Mouse (Mus musculus): ENCODE data around the gene Snx30. TPM values are rescaled to one million over a fixed set of nuclear protein-coding genes. Genes with fewer than 3 reads are reported as not detected.

Snx30 gene
- total and polyA plus RNA-seq, 2 experiments = 1.6 to 4.1 TPM

- H3K4me3 ChIP-seq (ENCODE audit: insufficient read depth, low read depth, low read length) = no peak overlapping the region
- TF ChIP-seq POLR2A (IDR thresholded peaks at IDR 0.05; ENCODE audit: extremely low read depth, insufficient read depth, low read length) = no peak
- no peak for TF ChIP-seq CTCF (IDR thresholded peaks at IDR 0.05; ENCODE audit: low read depth, low read length)
- peaks cover 3% of the 10 kb centered on the region; the same call in 1 of the 2 replicates for H3K36me3 ChIP-seq (ENCODE audit: control insufficient read depth, insufficient read depth, low read length)
- no peak overlapping the region for H3K9ac ChIP-seq (ENCODE audit: low read depth, low read length)
- 89% methylated on average over 10 of the region's 10 CpGs for WGBS
- H3K79me2 ChIP-seq (ENCODE audit: control insufficient read depth, insufficient read depth, low read length) = no peaks in the 10 kb centered on the region
- 0 out of 2 replicates have a peak, but pooled peaks cover 2% of the 10 kb centered on the region for H3K4me1 ChIP-seq (ENCODE audit: control insufficient read depth, insufficient read depth, low read length)
- H3K27ac ChIP-seq (replicated peaks; ENCODE audit: insufficient read depth, low read depth, low read length) = no peak overlapping the region
- no peak for DNase-seq (ENCODE audit: extremely low read depth, low read depth, low spot score)
- H3K27me3 ChIP-seq (ENCODE audit: control insufficient read depth, insufficient read depth, low read length) = no peaks in the 10 kb centered on the region
Measured at GRCm38 (mm10) chr4:59891723-59892416, 86.2 kb downstream of the Snx30 start.

- Histone ChIP-seq H3K9ac (ENCODE audit: low read depth, low read length) (no peak overlapping the region), H3K4me3 (ENCODE audit: insufficient read depth, low read depth, low read length) (no peak overlapping the region), H3K4me1 (ENCODE audit: control insufficient read depth, insufficient read depth, low read length) (0 out of 2 replicates have a peak, but pooled peaks cover 2% of the 10 kb centered on the region), H3K79me2 (ENCODE audit: control insufficient read depth, insufficient read depth, low read length) (no peaks in the 10 kb centered on the region), H3K36me3 (ENCODE audit: control insufficient read depth, insufficient read depth, low read length) (peaks cover 3% of the 10 kb centered on the region; the same call in 1 of the 2 replicates), H3K27ac (replicated peaks; ENCODE audit: insufficient read depth, low read depth, low read length) (no peak overlapping the region), H3K27me3 (ENCODE audit: control insufficient read depth, insufficient read depth, low read length) (no peaks in the 10 kb centered on the region)
- WGBS = 96% methylated on average over 5 of the region's 5 CpGs
- no peak for DNase-seq (ENCODE audit: extremely low read depth, low read depth, low spot score)
- TF ChIP-seq CTCF (IDR thresholded peaks at IDR 0.05; ENCODE audit: low read depth, low read length) = no peak
- TF ChIP-seq POLR2A (IDR thresholded peaks at IDR 0.05; ENCODE audit: extremely low read depth, insufficient read depth, low read length) = no peak
Measured at GRCm38 (mm10) chr4:59892731-59893130, 87.1 kb downstream of the Snx30 start.

GRCm38 (mm10) chr4:59894415-59894814, 88.8 kb downstream of the Snx30 start:
- Histone ChIP-seq H3K27me3 (ENCODE audit: control insufficient read depth, insufficient read depth, low read length) (no peaks in the 10 kb centered on the region), H3K36me3 (ENCODE audit: control insufficient read depth, insufficient read depth, low read length) (peaks cover 3% of the 10 kb centered on the region; the same call in 1 of the 2 replicates), H3K4me1 (ENCODE audit: control insufficient read depth, insufficient read depth, low read length) (0 out of 2 replicates have a peak, but pooled peaks cover 2% of the 10 kb centered on the region), H3K9ac (ENCODE audit: low read depth, low read length) (no peak overlapping the region), H3K79me2 (ENCODE audit: control insufficient read depth, insufficient read depth, low read length) (no peaks in the 10 kb centered on the region), H3K4me3 (ENCODE audit: insufficient read depth, low read depth, low read length) (no peak overlapping the region), H3K27ac (replicated peaks; ENCODE audit: insufficient read depth, low read depth, low read length) (no peak overlapping the region)
- no peak for DNase-seq (ENCODE audit: extremely low read depth, low read depth, low spot score)
- 96% methylated on average over 8 of the region's 8 CpGs for WGBS
- TF ChIP-seq CTCF (IDR thresholded peaks at IDR 0.05; ENCODE audit: low read depth, low read length) (no peak), POLR2A (IDR thresholded peaks at IDR 0.05; ENCODE audit: extremely low read depth, insufficient read depth, low read length) (no peak)

GRCm38 (mm10) chr4:59894977-59895575, 89.4 kb downstream of the Snx30 start:
- no peaks in the 10 kb centered on the region for H3K27me3 ChIP-seq (ENCODE audit: control insufficient read depth, insufficient read depth, low read length)
- H3K27ac ChIP-seq (replicated peaks; ENCODE audit: insufficient read depth, low read depth, low read length) = no peak overlapping the region
- no peaks in the 10 kb centered on the region for H3K79me2 ChIP-seq (ENCODE audit: control insufficient read depth, insufficient read depth, low read length)
- H3K4me1 ChIP-seq (ENCODE audit: control insufficient read depth, insufficient read depth, low read length) = 0 out of 2 replicates have a peak, but pooled peaks cover 2% of the 10 kb centered on the region
- peaks cover 3% of the 10 kb centered on the region; the same call in 1 of the 2 replicates for H3K36me3 ChIP-seq (ENCODE audit: control insufficient read depth, insufficient read depth, low read length)
- no peak for TF ChIP-seq CTCF (IDR thresholded peaks at IDR 0.05; ENCODE audit: low read depth, low read length)
- no peak for TF ChIP-seq POLR2A (IDR thresholded peaks at IDR 0.05; ENCODE audit: extremely low read depth, insufficient read depth, low read length)
- DNase-seq (ENCODE audit: extremely low read depth, low read depth, low spot score) = no peak
- WGBS = 92% methylated on average over 3 of the region's 3 CpGs
- no peak overlapping the region for H3K4me3 ChIP-seq (ENCODE audit: insufficient read depth, low read depth, low read length)
- H3K9ac ChIP-seq (ENCODE audit: low read depth, low read length) = no peak overlapping the region

- H3K9ac ChIP-seq (ENCODE audit: low read depth, low read length) = no peak overlapping the region
- H3K27ac ChIP-seq (replicated peaks; ENCODE audit: insufficient read depth, low read depth, low read length) = no peak overlapping the region
- 87% methylated on average over 5 of the region's 5 CpGs for WGBS
- H3K36me3 ChIP-seq (ENCODE audit: control insufficient read depth, insufficient read depth, low read length) = peaks cover 3% of the 10 kb centered on the region; the same call in 1 of the 2 replicates
- no peaks in the 10 kb centered on the region for H3K79me2 ChIP-seq (ENCODE audit: control insufficient read depth, insufficient read depth, low read length)
- no peak for DNase-seq (ENCODE audit: extremely low read depth, low read depth, low spot score)
- TF ChIP-seq POLR2A (IDR thresholded peaks at IDR 0.05; ENCODE audit: extremely low read depth, insufficient read depth, low read length) = no peak
- TF ChIP-seq CTCF (IDR thresholded peaks at IDR 0.05; ENCODE audit: low read depth, low read length) = no peak
- H3K27me3 ChIP-seq (ENCODE audit: control insufficient read depth, insufficient read depth, low read length) = no peaks in the 10 kb centered on the region
- H3K4me1 ChIP-seq (ENCODE audit: control insufficient read depth, insufficient read depth, low read length) = 0 out of 2 replicates have a peak, but pooled peaks cover 2% of the 10 kb centered on the region
- H3K4me3 ChIP-seq (ENCODE audit: insufficient read depth, low read depth, low read length) = no peak overlapping the region
Measured at GRCm38 (mm10) chr4:59896000-59896399, 90.4 kb downstream of the Snx30 start.

Data from liver, adult 2 months (tissue).